Mouse (Mus musculus): ENCODE measurements around the gene Eppin. TPM values are rescaled to one million over a fixed set of nuclear protein-coding genes. Genes with fewer than 3 reads are reported as not detected.

Gene Eppin
- polyA plus RNA-seq, 1 experiment, result not detected

- H3K27me3 ChIP-seq (ENCODE audit: control insufficient read depth, insufficient read depth, low read length), result no peaks in the 10 kb centered on the region
Observed at GRCm38 (mm10) chr2:164550895-164551269, 42.5 kb downstream of the Eppin start.

DNA sequence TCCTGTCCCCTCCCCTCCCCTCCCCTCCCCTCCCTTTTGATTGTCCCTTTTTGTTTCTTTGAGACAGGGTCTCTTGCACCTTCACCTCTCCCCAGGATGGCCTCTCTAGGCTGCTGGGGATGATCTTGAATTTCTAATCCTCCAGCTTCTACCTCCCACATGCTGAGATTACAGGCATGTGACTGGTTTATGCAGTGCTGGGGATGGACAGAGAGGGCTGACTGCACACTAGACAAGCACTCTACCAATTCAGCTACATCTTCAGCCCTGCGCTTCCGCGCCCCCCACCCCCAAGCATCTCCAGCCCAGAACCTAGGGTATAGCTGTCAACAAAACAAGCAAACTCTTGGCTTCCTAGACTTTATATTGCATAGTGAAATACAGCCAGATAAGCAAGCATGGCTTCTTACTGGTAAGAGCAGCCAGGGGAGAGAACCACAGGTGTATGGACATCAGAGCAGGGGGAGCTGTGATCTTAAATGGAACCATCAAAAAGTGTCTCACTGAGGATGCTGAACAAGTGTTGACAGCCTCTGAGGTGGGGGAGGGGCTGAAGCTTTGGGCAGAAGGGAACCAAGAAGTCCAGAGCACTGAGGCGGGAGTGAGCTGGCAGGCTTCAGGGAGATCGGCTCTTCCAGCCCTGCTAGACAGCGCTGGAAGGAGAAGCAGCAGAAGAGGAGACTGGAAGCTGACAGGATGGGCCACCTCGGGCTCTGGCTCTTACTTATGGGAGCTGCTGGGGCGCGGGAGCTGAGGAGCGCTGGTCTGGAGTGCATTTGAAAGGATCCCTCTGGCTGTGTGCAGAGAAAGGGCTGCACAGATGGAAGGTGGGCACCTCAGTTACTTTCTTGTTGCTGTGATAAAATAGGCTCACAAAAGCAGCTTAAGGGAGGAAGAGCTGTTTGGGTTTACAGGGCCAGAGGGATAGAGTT, 43.2 kb downstream of the Eppin start:
- DNase-seq, result no peak
- no peaks in the 10 kb centered on the region for H3K36me3 ChIP-seq (ENCODE audit: control insufficient read depth, insufficient read depth, low read length)
- no peaks in the 10 kb centered on the region for H3K27me3 ChIP-seq (ENCODE audit: control insufficient read depth, insufficient read depth, low read length)
- TF ChIP-seq CTCF (IDR thresholded peaks at IDR 0.05; ENCODE audit: borderline replicate concordance, control insufficient read depth, extremely low read depth, insufficient read depth, low read length, poor library complexity) (no peak), POLR2A (IDR thresholded peaks at IDR 0.05; ENCODE audit: control insufficient read depth, extremely low read depth, insufficient read depth, low read length, poor library complexity) (no peak)
- no peak overlapping the region for H3K27ac ChIP-seq (ENCODE audit: control insufficient read depth, insufficient read depth, low read length)
- 47% methylated on average over 10 of the region's 10 CpGs for WGBS
- H3K4me1 ChIP-seq (replicated peaks; ENCODE audit: control insufficient read depth, insufficient read depth, low read length), result no peaks in the 10 kb centered on the region; the same call in 1 of the 2 replicates
- no peak overlapping the region for H3K4me3 ChIP-seq (ENCODE audit: control insufficient read depth, insufficient read depth, low read length)

More at GRCm38 (mm10) chr2:164550895-164551269, 42.5 kb downstream of the Eppin start:
- 6% methylated on average over 2 of the region's 2 CpGs for WGBS
- no peaks in the 10 kb centered on the region for H3K36me3 ChIP-seq (ENCODE audit: control insufficient read depth, insufficient read depth, low read length)
- TF ChIP-seq CTCF (IDR thresholded peaks at IDR 0.05; ENCODE audit: borderline replicate concordance, control insufficient read depth, extremely low read depth, insufficient read depth, low read length, poor library complexity) (no peak), POLR2A (IDR thresholded peaks at IDR 0.05; ENCODE audit: control insufficient read depth, extremely low read depth, insufficient read depth, low read length, poor library complexity) (no peak)
- no peak for DNase-seq
- no peaks in the 10 kb centered on the region; the same call in 1 of the 2 replicates for H3K4me1 ChIP-seq (replicated peaks; ENCODE audit: control insufficient read depth, insufficient read depth, low read length)
- no peak overlapping the region for H3K27ac ChIP-seq (ENCODE audit: control insufficient read depth, insufficient read depth, low read length)
- H3K4me3 ChIP-seq (ENCODE audit: control insufficient read depth, insufficient read depth, low read length), result no peak overlapping the region

GRCm38 (mm10) chr2:164549338-164549737, 44.1 kb downstream of the Eppin start:
- DNase-seq, result no peak
- 71% methylated on average over 4 of the region's 4 CpGs for WGBS
- Histone ChIP-seq H3K36me3 (ENCODE audit: control insufficient read depth, insufficient read depth, low read length) (no peaks in the 10 kb centered on the region), H3K27me3 (ENCODE audit: control insufficient read depth, insufficient read depth, low read length) (no peaks in the 10 kb centered on the region), H3K27ac (ENCODE audit: control insufficient read depth, insufficient read depth, low read length) (no peak overlapping the region), H3K4me3 (ENCODE audit: control insufficient read depth, insufficient read depth, low read length) (no peak overlapping the region), H3K4me1 (replicated peaks; ENCODE audit: control insufficient read depth, insufficient read depth, low read length) (peaks cover 3% of the 10 kb centered on the region)
- TF ChIP-seq CTCF (IDR thresholded peaks at IDR 0.05; ENCODE audit: borderline replicate concordance, control insufficient read depth, extremely low read depth, insufficient read depth, low read length, poor library complexity) (no peak), POLR2A (IDR thresholded peaks at IDR 0.05; ENCODE audit: control insufficient read depth, extremely low read depth, insufficient read depth, low read length, poor library complexity) (no peak)

DNA sequence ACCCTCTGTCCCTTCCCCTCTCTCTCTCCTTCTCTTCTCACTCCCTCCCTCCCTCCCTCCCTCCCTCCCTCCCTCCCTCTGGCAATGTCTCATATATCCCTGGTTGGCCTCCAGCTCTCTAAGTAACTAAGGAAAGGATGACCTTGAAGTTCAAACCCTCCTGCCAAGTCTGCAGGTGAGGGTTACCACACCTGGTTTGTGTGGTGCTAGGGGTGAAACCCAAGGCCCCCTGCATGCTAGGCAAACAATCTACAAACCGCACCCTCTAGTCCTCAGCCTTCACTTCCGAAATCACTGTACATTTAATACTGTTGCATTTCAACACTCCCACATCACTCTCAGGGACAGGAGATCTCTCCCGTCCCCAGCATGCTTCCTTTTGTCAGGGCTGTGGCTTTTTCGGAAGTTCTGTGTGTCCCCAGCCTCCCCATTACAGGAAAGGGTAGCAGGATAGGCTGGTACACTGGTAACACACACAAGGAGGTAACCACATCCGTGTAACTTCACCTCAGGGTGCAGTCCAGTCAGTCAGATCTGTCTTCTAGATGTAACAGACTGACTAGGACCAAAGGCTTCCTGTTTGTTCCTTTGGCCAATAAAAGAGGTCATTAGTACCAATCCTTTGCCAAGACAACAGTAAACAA, 48.8 kb downstream of the Eppin start:
- no peak for DNase-seq
- H3K27me3 ChIP-seq (ENCODE audit: control insufficient read depth, insufficient read depth, low read length), result no peaks in the 10 kb centered on the region
- under 1% methylated on average over 5 of the region's 5 CpGs for WGBS
- H3K4me3 ChIP-seq (ENCODE audit: control insufficient read depth, insufficient read depth, low read length), result no peak overlapping the region
- no peak for TF ChIP-seq CTCF (IDR thresholded peaks at IDR 0.05; ENCODE audit: borderline replicate concordance, control insufficient read depth, extremely low read depth, insufficient read depth, low read length, poor library complexity)
- no peak for TF ChIP-seq POLR2A (IDR thresholded peaks at IDR 0.05; ENCODE audit: control insufficient read depth, extremely low read depth, insufficient read depth, low read length, poor library complexity)
- H3K4me1 ChIP-seq (replicated peaks; ENCODE audit: control insufficient read depth, insufficient read depth, low read length), result peaks cover 6% of the 10 kb centered on the region
- no peak overlapping the region for H3K27ac ChIP-seq (ENCODE audit: control insufficient read depth, insufficient read depth, low read length)
- no peaks in the 10 kb centered on the region for H3K36me3 ChIP-seq (ENCODE audit: control insufficient read depth, insufficient read depth, low read length)

DNA sequence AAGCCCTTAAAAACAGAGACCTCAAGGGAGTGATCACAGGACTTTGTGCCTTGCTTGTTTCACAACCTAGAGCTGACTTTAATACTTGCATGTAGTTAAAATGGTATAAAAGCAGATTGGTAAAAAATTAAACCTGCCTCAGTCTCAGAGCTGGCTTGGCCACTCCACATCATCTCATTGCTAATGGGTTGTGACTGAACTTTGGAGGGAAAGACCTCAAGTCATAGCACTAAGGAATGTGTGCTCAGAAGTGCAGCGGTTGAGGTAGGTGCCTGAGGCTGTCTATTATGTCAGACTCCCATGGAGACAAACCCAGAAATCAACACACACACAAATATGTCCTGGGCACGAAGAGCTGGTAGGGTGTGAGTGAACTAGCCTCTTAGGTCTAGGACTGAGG, 49.6 kb downstream of the Eppin start:
- no peak for TF ChIP-seq POLR2A (IDR thresholded peaks at IDR 0.05; ENCODE audit: control insufficient read depth, extremely low read depth, insufficient read depth, low read length, poor library complexity)
- TF ChIP-seq CTCF (IDR thresholded peaks at IDR 0.05; ENCODE audit: borderline replicate concordance, control insufficient read depth, extremely low read depth, insufficient read depth, low read length, poor library complexity), result no peak
- H3K27ac ChIP-seq (ENCODE audit: control insufficient read depth, insufficient read depth, low read length), result no peak overlapping the region
- WGBS, result 72% methylated on average over 2 of the region's 2 CpGs
- H3K27me3 ChIP-seq (ENCODE audit: control insufficient read depth, insufficient read depth, low read length), result no peaks in the 10 kb centered on the region
- H3K36me3 ChIP-seq (ENCODE audit: control insufficient read depth, insufficient read depth, low read length), result no peaks in the 10 kb centered on the region
- DNase-seq, result no peak
- H3K4me1 ChIP-seq (replicated peaks; ENCODE audit: control insufficient read depth, insufficient read depth, low read length), result peaks cover 6% of the 10 kb centered on the region
- H3K4me3 ChIP-seq (ENCODE audit: control insufficient read depth, insufficient read depth, low read length), result no peak overlapping the region

- H3K27ac ChIP-seq (ENCODE audit: control insufficient read depth, insufficient read depth, low read length), result no peak overlapping the region
- peaks cover 6% of the 10 kb centered on the region for H3K4me1 ChIP-seq (replicated peaks; ENCODE audit: control insufficient read depth, insufficient read depth, low read length)
- H3K4me3 ChIP-seq (ENCODE audit: control insufficient read depth, insufficient read depth, low read length), result no peak overlapping the region
- no peak for TF ChIP-seq CTCF (IDR thresholded peaks at IDR 0.05; ENCODE audit: borderline replicate concordance, control insufficient read depth, extremely low read depth, insufficient read depth, low read length, poor library complexity)
- TF ChIP-seq POLR2A (IDR thresholded peaks at IDR 0.05; ENCODE audit: control insufficient read depth, extremely low read depth, insufficient read depth, low read length, poor library complexity), result no peak
- no peaks in the 10 kb centered on the region for H3K27me3 ChIP-seq (ENCODE audit: control insufficient read depth, insufficient read depth, low read length)
- no peak for DNase-seq
- WGBS, result 89% methylated on average over 7 of the region's 7 CpGs
- no peaks in the 10 kb centered on the region for H3K36me3 ChIP-seq (ENCODE audit: control insufficient read depth, insufficient read depth, low read length)
Observed at GRCm38 (mm10) chr2:164542598-164542997, 50.8 kb downstream of the Eppin start.

Measured in thymus, adult 2 months (tissue).